ENCODE assay signal across 8 mouse cellular contexts in genomic region chr9:20520531-20521210, GRCm38 (mm10). TPM values are rescaled to one million over a fixed set of nuclear protein-coding genes. Genes with fewer than 3 reads are reported as not detected.
DNase-seq lines count a peak whose midpoint lies in the region; ATAC-seq lines count a peak whose summit lies in the region.

No protein-coding gene starts in this region.

- peak; percentile 15 for DNase-seq in adrenal gland, postnatal 14 days
- no peak for DNase-seq in adrenal gland, postnatal 10 days
- DNase-seq in thymus, postnatal 0 days (ENCODE audit: low spot score), result peak; percentile 6
- DNase-seq in thymus, postnatal 10 days (ENCODE audit: low spot score in 2 of 2), result no peak
- DNase-seq in adrenal gland, adult (ENCODE audit: inconsistent age in 2 of 2, low spot score in 1 of 2), result no peak

- ATAC-seq in hindbrain, embryonic 15.5 days (ENCODE audit: low FRiP score, low read depth), result no peak
- ATAC-seq in midbrain, embryonic 15.5 days (replicated peaks), result no peak
- ATAC-seq in erythroid progenitor cell, adult 5-6 weeks (replicated peaks; ENCODE audit: low FRiP score, poor library complexity, severe bottlenecking), result no peak

- H3K9me3 ChIP-seq in hindbrain, embryonic 15.5 days, result no peaks in the 10 kb centered on the region
- no peaks in the 10 kb centered on the region for H3K9me3 ChIP-seq in midbrain, embryonic 15.5 days

- WGBS in hindbrain, embryonic 15.5 days, result under 1% methylated on average over 17 of the region's 17 CpGs
- WGBS in midbrain, embryonic 15.5 days, result 0% methylated on average over 17 of the region's 17 CpGs

- H3K27me3 ChIP-seq in hindbrain, embryonic 15.5 days, result no peaks in the 10 kb centered on the region
- H3K27me3 ChIP-seq in midbrain, embryonic 15.5 days (replicated peaks), result no peaks in the 10 kb centered on the region

- peaks cover 32% of the 10 kb centered on the region for H3K4me1 ChIP-seq in hindbrain, embryonic 15.5 days (replicated peaks)
- peaks cover 39% of the 10 kb centered on the region for H3K4me1 ChIP-seq in midbrain, embryonic 15.5 days

- peaks cover 10% of the 10 kb centered on the region for H3K36me3 ChIP-seq in hindbrain, embryonic 15.5 days
- 0 out of 2 replicates have a peak, but pooled peaks cover under 1% of the 10 kb centered on the region for H3K36me3 ChIP-seq in midbrain, embryonic 15.5 days (replicated peaks)

- peak overlapping the region; percentile 95 for H3K4me2 ChIP-seq in hindbrain, embryonic 15.5 days
- peak overlapping the region; percentile 85 for H3K4me2 ChIP-seq in midbrain, embryonic 15.5 days

- peak overlapping the region; percentile 94 for H3K4me3 ChIP-seq in hindbrain, embryonic 15.5 days
- peak overlapping the region; percentile 91 for H3K4me3 ChIP-seq in midbrain, embryonic 15.5 days

- peak overlapping the region; percentile 99 for H3K27ac ChIP-seq in hindbrain, embryonic 15.5 days (replicated peaks)
- peak overlapping the region; percentile 98 for H3K27ac ChIP-seq in midbrain, embryonic 15.5 days

- H3K9ac ChIP-seq in hindbrain, embryonic 15.5 days, result peak overlapping the region; percentile 98
- H3K9ac ChIP-seq in midbrain, embryonic 15.5 days, result peak overlapping the region; percentile 91

RNA-seq across cellular contexts. Expression of gene Zfp266, which starts 0.5 kb away (rescaled TPM):
- 44.0 and 46.2 TPM in 2 replicates for total RNA-seq in adrenal gland, postnatal 14 days (2021)
- 10 to 100 TPM; 38.8 to 50.0 TPM for total RNA-seq in adrenal gland, postnatal 10 days (2021)
- polyA plus RNA-seq in thymus, postnatal 0 days (2015; fragmentation: Nextera tagmentation; extraction: Ambion mirVana), result 52.5 and 69.8 TPM in 2 replicates
- polyA plus RNA-seq in hindbrain, embryonic 15.5 days (2015; fragmentation: Nextera tagmentation; extraction: Ambion mirVana), result 93.9 and 99.2 TPM in 2 replicates
- polyA plus RNA-seq in midbrain, embryonic 15.5 days (2015; fragmentation: Nextera tagmentation; extraction: Ambion mirVana), result 117 and 124 TPM in 2 replicates
- 10.9 and 20.9 TPM in 2 replicates for total RNA-seq in erythroid progenitor cell, adult 5-6 weeks (2015; ENCODE audit: low replicate concordance)
- total RNA-seq in erythroid progenitor cell, adult 5-6 weeks (2017; ENCODE audit: low replicate concordance), result 8.7 and 10.1 TPM in 2 replicates

RNA-seq across cellular contexts. Expression of gene Zfp426, which starts 28.1 kb away (rescaled TPM):
- 20.5 and 22.1 TPM in 2 replicates for total RNA-seq in adrenal gland, postnatal 14 days (2021)
- total RNA-seq in adrenal gland, postnatal 10 days (2021), result 10 to 100 TPM; 20.2 to 21.5 TPM
- 14.7 and 18.1 TPM in 2 replicates for polyA plus RNA-seq in thymus, postnatal 0 days (2015; fragmentation: Nextera tagmentation; extraction: Ambion mirVana)
- 29.0 and 31.3 TPM in 2 replicates for polyA plus RNA-seq in hindbrain, embryonic 15.5 days (2015; fragmentation: Nextera tagmentation; extraction: Ambion mirVana)
- 30.7 and 31.0 TPM in 2 replicates for polyA plus RNA-seq in midbrain, embryonic 15.5 days (2015; fragmentation: Nextera tagmentation; extraction: Ambion mirVana)
- 19.3 and 24.1 TPM in 2 replicates for total RNA-seq in erythroid progenitor cell, adult 5-6 weeks (2015; ENCODE audit: low replicate concordance)
- 11.6 and 23.1 TPM in 2 replicates for total RNA-seq in erythroid progenitor cell, adult 5-6 weeks (2017; ENCODE audit: low replicate concordance)

Comparison
In these comparisons a context has a peak if more than half of its experiments do, and no peak if none do; other contexts are left out.
1. DNase-seq: peak in adrenal gland, postnatal 14 days (single experiment) and thymus, postnatal 0 days (single experiment); none in adrenal gland, postnatal 10 days (single experiment), thymus, postnatal 10 days (0 of 2) and adrenal gland, adult (0 of 2).